Mouse (Mus musculus): ENCODE results near the gene Lgalsl. TPM values are rescaled to one million over a fixed set of nuclear protein-coding genes. Genes with fewer than 3 reads are reported as not detected.

Gene Lgalsl
- polyA plus RNA-seq, 1 experiment from 2014 or later = 2.0 TPM

GRCm38 (mm10) chr11:20782620-20783019, 48.2 kb downstream of the Lgalsl start:
- H3K79me2 ChIP-seq (ENCODE audit: inconsistent target) = no peaks in the 10 kb centered on the region
- H3K27ac ChIP-seq = no peak overlapping the region
- H3K4me3 ChIP-seq (ENCODE audit: inconsistent target) = no peak overlapping the region
- H3K36me3 ChIP-seq (ENCODE audit: inconsistent target) = no peaks in the 10 kb centered on the region
- 74% methylated on average over 2 of the region's 2 CpGs for WGBS (ENCODE audit: missing documents)

- H3K36me3 ChIP-seq (ENCODE audit: inconsistent target) = no peaks in the 10 kb centered on the region
- 69% methylated on average over 4 of the region's 4 CpGs for WGBS (ENCODE audit: missing documents)
- H3K79me2 ChIP-seq (ENCODE audit: inconsistent target) = no peaks in the 10 kb centered on the region
- H3K4me3 ChIP-seq (ENCODE audit: inconsistent target) = no peak overlapping the region
- H3K27ac ChIP-seq = no peak overlapping the region
Measured at GRCm38 (mm10) chr11:20780312-20780711, 50.5 kb downstream of the Lgalsl start.

DNA sequence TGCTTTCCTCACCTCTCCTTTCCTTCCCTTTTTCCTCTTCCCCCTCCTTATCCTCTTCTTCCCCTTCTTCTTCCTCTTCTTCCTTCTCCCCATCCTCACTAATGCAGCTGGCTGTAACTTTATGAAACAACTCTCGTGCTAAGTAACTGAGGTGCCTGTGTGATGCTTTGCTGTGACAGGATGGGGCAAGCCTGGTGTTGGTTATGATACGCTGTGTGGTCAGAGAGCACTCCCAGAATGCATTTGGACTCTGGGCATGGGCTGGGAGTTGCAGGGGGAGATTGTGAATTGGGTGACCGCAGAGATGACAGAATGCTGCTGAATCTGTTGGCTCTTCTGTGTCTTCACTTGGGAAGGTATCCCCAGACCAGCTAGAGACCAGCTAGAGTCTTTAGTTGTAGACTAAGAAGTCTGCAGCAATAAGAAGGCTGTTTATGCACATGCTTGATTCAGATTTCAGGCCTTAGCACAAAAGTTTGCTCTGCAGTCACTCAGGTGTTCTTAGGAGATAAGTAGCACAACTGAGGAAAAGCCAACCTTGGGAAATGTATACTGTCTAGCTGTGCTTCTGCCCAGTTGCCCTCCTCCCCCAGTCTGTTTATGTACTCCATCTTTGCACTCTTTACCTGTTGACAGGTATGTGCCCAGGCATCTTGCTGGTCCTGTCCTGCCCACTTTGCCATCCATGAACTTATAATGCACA, 51.8 kb downstream of the Lgalsl start:
- WGBS (ENCODE audit: missing documents) = 79% methylated on average over 3 of the region's 3 CpGs
- H3K79me2 ChIP-seq (ENCODE audit: inconsistent target) = no peaks in the 10 kb centered on the region
- no peak overlapping the region for H3K4me3 ChIP-seq (ENCODE audit: inconsistent target)
- no peak overlapping the region for H3K27ac ChIP-seq
- no peaks in the 10 kb centered on the region for H3K36me3 ChIP-seq (ENCODE audit: inconsistent target)

DNA sequence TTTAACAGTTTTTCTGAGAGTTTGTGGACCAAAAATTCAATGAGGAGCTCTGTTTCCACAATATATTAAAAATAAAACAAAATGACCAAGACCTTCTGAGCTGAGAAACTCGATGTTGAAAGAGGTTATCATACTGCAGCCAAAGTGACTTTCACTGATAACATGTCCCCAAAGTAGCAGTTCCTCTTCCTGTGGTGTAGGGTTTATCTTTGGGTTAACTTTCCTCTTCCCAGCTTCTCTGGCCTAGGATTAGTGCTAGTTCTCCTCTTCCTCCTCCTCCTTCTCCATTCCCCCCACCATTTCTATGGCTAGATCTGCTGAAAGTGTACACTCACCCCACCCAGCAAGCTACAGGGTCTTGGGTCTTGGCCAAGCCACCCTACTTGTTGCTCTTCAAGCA, 52.6 kb downstream of the Lgalsl start:
- Histone ChIP-seq H3K79me2 (ENCODE audit: inconsistent target) (no peaks in the 10 kb centered on the region), H3K36me3 (ENCODE audit: inconsistent target) (no peaks in the 10 kb centered on the region), H3K27ac (no peak overlapping the region), H3K4me3 (ENCODE audit: inconsistent target) (no peak overlapping the region)
- 0% methylated on average over 1 of the region's 1 CpGs for WGBS (ENCODE audit: missing documents)

GRCm38 (mm10) chr11:20776668-20777067, 54.2 kb downstream of the Lgalsl start:
- no peak overlapping the region for H3K4me3 ChIP-seq (ENCODE audit: inconsistent target)
- H3K36me3 ChIP-seq (ENCODE audit: inconsistent target) = no peaks in the 10 kb centered on the region
- H3K79me2 ChIP-seq (ENCODE audit: inconsistent target) = no peaks in the 10 kb centered on the region
- H3K27ac ChIP-seq = no peak overlapping the region

Other genes starting within 250 kb of the Lgalsl start
- gene Aftph, start 89.5 kb downstream of the Lgalsl start, polyA plus RNA-seq (2018) = 44.1 to 131 TPM (median 73.3 TPM) in 3 replicates

Data from macrophage (primary cell).